Mouse (Mus musculus) myocyte (in vitro differentiated cells): ENCODE data around the gene Tctn1. TPM values are rescaled to one million over a fixed set of nuclear protein-coding genes. Genes with fewer than 3 reads are reported as not detected.

Experiments
- H3K27me3 ChIP-seq: one replicate; pipeline ENCODE4 v1.6.1; 2011; ENCODE audit not compliant: control insufficient read depth, insufficient read depth, insufficient read length
- H3K36me3 ChIP-seq: one replicate; pipeline ENCODE4 v1.6.1; 2011; ENCODE audit not compliant: control insufficient read depth, insufficient read depth
- H3K4me2 ChIP-seq: one replicate; pipeline ENCODE4 v1.6.1; 2011; ENCODE audit warnings: low read depth, control low read depth
- H3K4me3 ChIP-seq: one replicate; pipeline ENCODE4 v1.5.1; 2011; ENCODE audit warnings: mild to moderate bottlenecking, control low read depth, moderate library complexity
- H3K79me2 ChIP-seq: one replicate; pipeline ENCODE4 v1.6.1; 2011; ENCODE audit not compliant: control insufficient read depth, insufficient read depth
- H3ac ChIP-seq: one replicate; pipeline ENCODE4 v1.6.1; 2011; ENCODE audit not compliant: control insufficient read depth, insufficient read length
- CEBPB ChIP-seq: IDR thresholded peaks from 2 replicates; pipeline ENCODE4 v1.6.1; 2011; ENCODE audit warnings: mild to moderate bottlenecking, moderate library complexity; ENCODE audit not compliant: poor library complexity, insufficient read depth, severe bottlenecking
- E2F4 ChIP-seq: IDR thresholded peaks from one replicate; pipeline ENCODE4 v1.6.1; 2011; ENCODE audit warnings: mild to moderate bottlenecking, control low read depth, moderate library complexity; ENCODE audit not compliant: insufficient read depth
- MAX ChIP-seq: IDR thresholded peaks from one replicate; pipeline ENCODE4 v1.6.1; 2011; ENCODE audit warnings: low read depth, mild to moderate bottlenecking, control low read depth
- MYOD1 ChIP-seq, 3 experiments: IDR thresholded peaks; one replicate each; pipeline ENCODE4 v1.6.1; 2011; ENCODE audit warnings: control low read depth in 2 of 3, low read depth in 2 of 3, mild to moderate bottlenecking in 2 of 3, moderate library complexity in 1 of 3; ENCODE audit not compliant: insufficient read length in 2 of 3, control insufficient read depth in 1 of 3
- MYOG ChIP-seq, 3 experiments: IDR thresholded peaks; one replicate each; pipeline ENCODE4 v1.6.1; 2011; ENCODE audit warnings: control low read depth in 2 of 3, low read depth in 2 of 3, mild to moderate bottlenecking in 2 of 3; ENCODE audit not compliant: insufficient read length in 2 of 3, control insufficient read depth in 1 of 3, insufficient read depth in 1 of 3
- POLR2A ChIP-seq: IDR thresholded peaks from one replicate; pipeline ENCODE4 v1.6.1; 2011; ENCODE audit warnings: low read depth, mild to moderate bottlenecking, control low read depth, moderate library complexity; ENCODE audit not compliant: insufficient read length
- POLR2AphosphoS2 ChIP-seq: IDR thresholded peaks from one replicate; pipeline ENCODE4 v1.6.1; 2011; ENCODE audit warnings: low read depth, control low read depth; ENCODE audit not compliant: insufficient read length
- REST ChIP-seq: IDR thresholded peaks from one replicate; pipeline ENCODE4 v1.6.1; 2011; ENCODE audit warnings: mild to moderate bottlenecking, control low read depth, moderate library complexity; ENCODE audit not compliant: insufficient read depth, insufficient read length
- SRF ChIP-seq: IDR thresholded peaks from one replicate; pipeline ENCODE4 v1.6.1; 2011; ENCODE audit warnings: low read depth; ENCODE audit not compliant: control insufficient read depth, insufficient read length
- TCF12 ChIP-seq: IDR thresholded peaks from one replicate; pipeline ENCODE4 v1.6.1; 2011; ENCODE audit warnings: mild to moderate bottlenecking, control low read depth; ENCODE audit not compliant: poor library complexity, insufficient read depth, severe bottlenecking
- TCF3 ChIP-seq: IDR thresholded peaks from one replicate; pipeline ENCODE4 v1.6.1; 2011; ENCODE audit warnings: low read depth, control low read depth; ENCODE audit not compliant: insufficient read length
- USF1 ChIP-seq: IDR thresholded peaks from one replicate; pipeline ENCODE4 v1.6.1; 2011; ENCODE audit warnings: low read depth, mild to moderate bottlenecking, control low read depth, moderate library complexity
- polyA plus RNA-seq: library from polyadenylated mRNA; unstranded; fragments of >200 nt; fragmentation: generic; extraction: Trizol; gene quantifications from one replicate; pipeline ENCODE4 v1.2.1, GENCODE M21; 2012; ENCODE audit warnings: missing spikeins

Gene Tctn1
- polyA plus RNA-seq, 1 experiment = 4.7 TPM

DNA sequence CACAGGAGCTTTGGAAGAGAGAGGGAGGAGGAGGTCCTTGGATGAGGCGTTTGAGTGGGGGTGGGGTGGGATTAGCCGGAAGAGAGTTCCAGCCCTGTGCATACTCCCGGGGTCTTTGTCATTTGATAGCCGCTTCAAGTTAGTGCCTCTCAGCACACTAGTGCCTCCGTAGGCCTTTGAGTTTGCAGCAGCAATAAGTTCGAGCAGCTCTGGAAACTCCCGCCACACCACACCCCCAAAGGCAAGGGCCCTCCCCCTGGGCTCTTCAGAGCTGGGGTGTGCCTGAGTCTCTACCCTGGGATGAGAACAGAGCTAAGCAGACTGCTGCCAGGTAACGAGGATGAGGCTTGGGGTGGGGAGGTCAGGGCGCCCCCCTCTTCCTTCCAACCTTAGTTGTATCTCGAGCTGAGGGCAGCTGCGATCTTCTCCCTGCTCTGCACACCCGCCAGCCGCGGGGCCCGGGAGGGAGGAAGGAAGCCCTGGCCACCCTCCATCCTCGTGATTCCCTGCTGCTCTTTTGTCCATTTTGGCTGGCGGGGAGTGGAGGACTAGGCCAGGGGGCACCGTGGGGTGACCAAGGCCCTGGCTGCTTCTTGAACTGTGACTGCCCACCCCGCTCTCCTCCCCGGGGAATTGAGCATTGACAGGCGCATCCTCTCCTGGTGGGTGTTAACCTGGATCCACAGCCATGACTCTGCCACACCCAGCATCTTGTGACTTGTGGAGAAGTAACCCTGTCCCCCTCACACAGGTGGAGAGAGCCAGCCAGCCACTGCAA, 54.5 kb downstream of the Tctn1 start:
- Histone ChIP-seq H3K27me3 (peaks cover 48% of the 10 kb centered on the region), H3K4me3 (no peak overlapping the region), H3K36me3 (no peaks in the 10 kb centered on the region), H3K4me2 (no peak overlapping the region), H3K79me2 (no peaks in the 10 kb centered on the region), H3ac (no peak overlapping the region)
- no peak for TF ChIP-seq TCF3
- no peak for TF ChIP-seq POLR2AphosphoS2
- TF ChIP-seq CEBPB = no peak
- TF ChIP-seq SRF = no peak
- no peak for TF ChIP-seq MAX
- no peak for TF ChIP-seq MYOG (IDR thresholded peaks at IDR 0.05; ENCODE audit: control insufficient read depth in 1 of 3, insufficient read depth in 1 of 3, insufficient read length in 2 of 3, low read depth in 2 of 3)
- TF ChIP-seq TCF12 = no peak
- TF ChIP-seq MYOD1 (IDR thresholded peaks at IDR 0.05; ENCODE audit: control insufficient read depth in 1 of 3, insufficient read length in 2 of 3, low read depth in 2 of 3) = no peak
- TF ChIP-seq E2F4 = no peak
- TF ChIP-seq POLR2A = no peak
- TF ChIP-seq REST = no peak

GRCm38 (mm10) chr5:122208909-122209308, 55.4 kb downstream of the Tctn1 start:
- Histone ChIP-seq H3K27me3 (peaks cover 57% of the 10 kb centered on the region), H3K79me2 (no peaks in the 10 kb centered on the region), H3K4me3 (no peak overlapping the region), H3K4me2 (no peak overlapping the region), H3K36me3 (no peaks in the 10 kb centered on the region), H3ac (no peak overlapping the region)
- TF ChIP-seq MYOD1 (IDR thresholded peaks at IDR 0.05; ENCODE audit: control insufficient read depth in 1 of 3, insufficient read length in 2 of 3, low read depth in 2 of 3) (no peak), SRF (no peak), E2F4 (no peak), CEBPB (no peak), REST (no peak), POLR2AphosphoS2 (no peak), TCF3 (no peak), POLR2A (no peak), MAX (no peak), TCF12 (no peak), USF1 (no peak), MYOG (IDR thresholded peaks at IDR 0.05; ENCODE audit: control insufficient read depth in 1 of 3, insufficient read depth in 1 of 3, insufficient read length in 2 of 3, low read depth in 2 of 3) (no peak)

GRCm38 (mm10) chr5:122206475-122206874, 57.8 kb downstream of the Tctn1 start, which contains the start of gene Hvcn1:
Hvcn1 (plus strand) TSS chr5:122206804.
- no peak for TF ChIP-seq TCF3
- TF ChIP-seq POLR2AphosphoS2 = no peak
- no peak for TF ChIP-seq REST
- TF ChIP-seq MYOD1 (IDR thresholded peaks at IDR 0.05; ENCODE audit: control insufficient read depth in 1 of 3, insufficient read length in 2 of 3, low read depth in 2 of 3) = no peak
- Histone ChIP-seq H3ac (no peak within 1 kb of the TSS), H3K79me2 (no peaks in the 10 kb centered on the region), H3K27me3 (peaks cover 65% of the 10 kb centered on the region), H3K36me3 (no peaks in the 10 kb centered on the region), H3K4me3 (no peak within 1 kb of the TSS), H3K4me2 (no peak within 1 kb of the TSS)

DNA sequence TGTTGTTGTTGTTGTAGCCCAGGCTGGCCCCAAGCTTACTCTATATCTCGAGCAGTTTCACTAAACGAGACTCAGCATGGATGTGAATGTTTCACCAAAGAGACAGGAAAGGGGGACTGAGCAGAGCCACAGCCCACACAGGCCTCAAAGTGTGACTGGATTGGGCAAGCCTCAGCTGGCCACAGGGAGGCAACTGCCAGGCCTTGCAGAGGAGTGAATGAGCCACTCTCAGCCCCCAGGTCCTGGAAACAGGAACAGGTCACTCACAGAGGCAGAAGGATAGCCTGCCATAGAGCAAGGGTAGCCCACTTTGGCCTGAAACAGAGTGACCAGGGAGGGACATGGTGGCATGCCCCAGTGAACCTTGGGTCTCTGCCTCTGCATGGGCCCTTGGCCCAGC, 60.1 kb downstream of the Tctn1 start:
- H3K4me2 ChIP-seq = no peak overlapping the region
- no peak for TF ChIP-seq USF1
- no peak for TF ChIP-seq E2F4
- no peak for TF ChIP-seq POLR2AphosphoS2
- no peak for TF ChIP-seq SRF
- TF ChIP-seq MYOG (IDR thresholded peaks at IDR 0.05; ENCODE audit: control insufficient read depth in 1 of 3, insufficient read depth in 1 of 3, insufficient read length in 2 of 3, low read depth in 2 of 3) = no peak
- TF ChIP-seq TCF3 = no peak
- TF ChIP-seq MYOD1 (IDR thresholded peaks at IDR 0.05; ENCODE audit: control insufficient read depth in 1 of 3, insufficient read length in 2 of 3, low read depth in 2 of 3) = no peak
- no peak for TF ChIP-seq MAX
- TF ChIP-seq TCF12 = no peak
- TF ChIP-seq CEBPB = no peak
- TF ChIP-seq POLR2A = no peak
- peaks cover 48% of the 10 kb centered on the region for H3K27me3 ChIP-seq
- H3K4me3 ChIP-seq = no peak overlapping the region
- H3K36me3 ChIP-seq = no peaks in the 10 kb centered on the region
- H3K79me2 ChIP-seq = no peaks in the 10 kb centered on the region
- H3ac ChIP-seq = no peak overlapping the region
